Mouse (Mus musculus) brain, embryonic 18.5 days (tissue): Measurements from ENCODE around the gene Adgrd1.

Experiments used
- DNase-seq: peaks from one replicate; pipeline ENCODE4 v3.0.0-alpha.2; 2012; ENCODE audit warnings: low read depth, low spot score

Adgrd1 gene

DNA sequence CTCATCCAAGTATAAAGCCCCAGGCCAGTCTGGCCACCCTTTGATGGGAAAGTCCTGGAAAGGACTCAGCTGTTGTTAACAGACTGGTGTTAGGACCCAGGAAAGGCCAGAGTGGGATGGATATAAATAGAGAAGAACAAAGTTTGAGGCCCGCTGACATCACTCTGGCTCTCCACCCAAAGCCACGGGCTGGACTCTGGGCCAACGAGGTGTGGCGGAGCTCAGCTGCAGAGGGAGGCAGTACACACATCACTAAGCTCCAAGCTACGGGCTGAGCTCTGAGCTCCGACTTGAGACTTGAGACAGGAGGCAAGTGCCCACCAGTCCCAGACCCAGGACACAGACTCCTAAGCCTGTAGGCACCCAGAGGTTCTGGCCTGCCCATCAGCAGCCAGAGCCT, at the start of gene Adgrd1:
TSS of gene Adgrd1 (plus strand) at position 240 of the 400 bp plus-strand sequence.
- DNase-seq, result no peak

DNA sequence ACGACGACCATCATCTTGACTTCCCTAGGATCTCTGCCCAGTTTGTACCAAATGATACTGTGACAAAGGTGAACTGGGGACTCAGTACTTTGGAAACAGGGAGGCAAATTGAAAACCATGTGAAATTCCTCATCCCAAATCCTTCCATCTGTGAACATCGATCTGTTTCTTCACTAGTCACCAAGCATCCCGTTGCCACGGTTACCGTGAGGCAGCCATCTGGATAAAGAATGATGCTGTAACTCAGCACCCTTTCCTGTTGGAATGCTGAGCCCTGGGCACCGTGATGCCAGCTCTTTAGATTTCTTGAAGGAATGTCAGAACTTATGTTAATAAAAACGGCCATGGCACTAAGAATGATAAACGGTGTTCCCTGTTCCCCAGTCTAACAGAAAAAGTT, 47.2 kb upstream of the Adgrd1 start:
- DNase-seq, result peak; percentile 76

- no peak for DNase-seq
Observed at GRCm38 (mm10) chr5:129051910-129052309, 44.6 kb upstream of the Adgrd1 start.

DNA sequence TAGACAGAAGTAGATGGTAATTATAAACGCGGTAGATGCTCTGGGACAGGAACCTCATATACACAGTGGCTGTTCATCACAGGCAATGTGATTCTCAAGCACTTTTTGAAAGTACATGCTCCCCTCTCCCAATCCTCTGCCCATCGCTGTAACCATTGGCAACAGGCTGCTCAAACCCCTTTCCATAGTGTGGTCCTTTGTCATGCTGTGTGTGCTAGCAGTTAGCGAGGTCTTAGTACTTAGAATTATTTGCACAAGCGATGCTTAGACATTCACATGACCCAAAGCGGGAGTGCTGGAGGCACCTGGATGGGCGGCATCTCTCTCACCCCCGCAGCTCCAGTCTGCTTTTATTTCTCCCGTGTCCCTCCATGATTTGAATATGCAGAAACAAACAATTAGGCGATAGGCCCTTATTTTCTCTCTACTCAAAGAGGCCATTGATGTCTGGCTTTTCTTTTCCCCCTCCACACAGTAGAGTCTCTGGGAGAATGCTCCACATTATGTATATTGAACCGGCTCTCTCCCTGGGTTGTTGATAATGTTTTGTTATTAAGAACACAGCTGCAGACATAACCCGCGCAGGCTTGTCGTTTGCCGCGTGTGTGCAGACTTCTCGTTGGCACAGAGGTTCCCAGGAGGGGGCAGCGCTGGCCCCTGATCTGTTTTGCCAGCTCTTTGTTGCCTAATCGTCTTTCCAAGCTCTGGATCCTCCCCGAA, 43.8 kb upstream of the Adgrd1 start:
- no peak for DNase-seq

- no peak for DNase-seq
Observed at GRCm38 (mm10) chr5:129054675-129055284, 41.8 kb upstream of the Adgrd1 start.

DNA sequence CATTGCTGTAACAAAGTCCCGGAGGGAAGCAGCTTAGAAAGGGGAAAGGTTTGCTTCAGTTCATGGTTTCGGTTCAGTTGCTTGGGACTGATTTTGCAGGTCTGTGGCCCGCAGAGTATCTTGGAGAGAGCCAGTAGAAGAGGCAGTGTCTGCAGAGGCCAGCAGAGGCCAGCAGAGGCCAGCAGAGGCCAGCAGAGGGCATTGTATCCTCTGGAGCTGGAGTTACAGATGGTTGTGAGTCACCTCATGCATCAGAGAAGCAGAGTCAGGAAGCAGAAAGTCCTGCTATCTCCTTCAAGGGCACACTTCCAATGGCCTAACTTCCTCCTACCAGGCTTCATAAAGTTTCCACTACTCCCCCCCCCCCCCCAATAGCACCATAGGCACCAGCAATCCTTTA, 37.4 kb upstream of the Adgrd1 start:
- no peak for DNase-seq

DNA sequence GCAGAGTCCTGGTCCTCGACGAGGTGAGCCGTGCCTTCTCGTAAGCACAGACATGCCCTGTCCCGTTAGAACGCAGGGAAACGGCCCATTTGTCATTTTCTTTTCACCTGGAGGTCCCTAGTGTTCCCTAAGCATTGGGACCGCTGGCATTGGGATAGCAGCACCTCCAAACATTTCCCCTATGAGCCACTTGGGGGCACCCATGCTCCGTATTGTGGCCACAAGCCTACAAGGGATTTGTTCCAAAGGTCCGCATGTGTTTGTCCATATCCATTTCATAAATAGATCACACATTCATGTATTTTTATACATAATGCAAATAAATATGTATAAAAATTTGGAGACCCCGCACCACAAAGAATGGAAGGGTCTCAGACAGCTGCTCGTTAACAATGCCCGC, 35.0 kb upstream of the Adgrd1 start:
- no peak for DNase-seq

DNA sequence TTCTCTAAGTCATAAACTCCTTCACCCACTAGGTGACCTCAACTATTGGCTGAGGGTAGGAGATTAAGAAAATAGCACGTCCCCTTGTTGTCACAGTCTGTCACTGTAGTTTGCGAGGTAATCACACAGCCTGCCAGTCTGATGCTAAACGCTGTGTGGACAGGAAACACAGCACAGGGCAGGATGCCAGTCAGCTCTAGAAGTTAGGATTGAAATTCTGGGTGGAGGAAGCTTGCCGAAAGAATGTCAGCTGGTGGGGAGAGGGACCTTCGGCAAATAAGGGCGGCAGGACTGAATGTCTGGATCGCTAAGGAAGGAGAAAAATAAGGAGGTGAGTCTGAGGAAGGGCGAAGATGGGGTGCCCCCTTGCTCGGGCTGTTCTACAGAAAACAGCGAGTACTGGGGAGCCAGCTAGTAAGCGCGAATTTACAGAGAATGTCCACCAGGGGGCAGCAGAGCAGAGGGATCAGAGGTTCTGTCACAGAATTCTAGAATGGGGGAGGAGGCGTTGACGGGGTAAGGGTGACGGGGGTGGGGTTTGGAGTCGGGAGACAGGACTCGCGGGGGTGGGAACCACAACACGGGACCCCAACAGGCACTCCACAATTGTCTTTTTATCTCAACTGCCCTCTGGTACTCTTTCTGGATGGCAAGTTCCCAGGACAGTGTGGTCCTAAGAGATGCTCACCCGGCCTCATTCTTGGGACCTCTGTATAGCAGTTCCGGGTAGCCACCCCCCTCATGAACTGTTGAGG, 33.3 kb upstream of the Adgrd1 start:
- no peak for DNase-seq

- no peak for DNase-seq
Observed at GRCm38 (mm10) chr5:129063792-129064087, 32.8 kb upstream of the Adgrd1 start.

DNA sequence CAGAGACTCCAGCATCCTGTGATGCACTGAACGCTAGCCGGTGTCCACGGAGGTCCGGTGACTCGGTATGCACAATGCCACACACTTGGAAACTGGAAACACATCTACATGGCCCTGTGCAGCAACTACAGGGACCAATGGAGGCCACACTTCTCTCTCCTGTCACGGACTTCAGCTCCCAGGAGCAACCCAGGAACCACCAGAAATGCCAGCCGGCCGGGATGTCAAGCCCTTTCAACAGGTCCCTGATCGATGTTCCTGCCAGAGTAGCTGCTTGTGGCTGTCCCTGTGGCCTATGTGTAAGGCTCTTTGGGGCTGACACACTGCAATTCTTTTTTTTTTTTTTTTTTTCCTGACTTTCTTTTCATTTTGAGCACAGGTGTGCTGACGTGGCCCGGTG, 32.4 kb upstream of the Adgrd1 start:
- no peak for DNase-seq

GRCm38 (mm10) chr5:129065301-129065700, 31.2 kb upstream of the Adgrd1 start:
- no peak for DNase-seq

DNA sequence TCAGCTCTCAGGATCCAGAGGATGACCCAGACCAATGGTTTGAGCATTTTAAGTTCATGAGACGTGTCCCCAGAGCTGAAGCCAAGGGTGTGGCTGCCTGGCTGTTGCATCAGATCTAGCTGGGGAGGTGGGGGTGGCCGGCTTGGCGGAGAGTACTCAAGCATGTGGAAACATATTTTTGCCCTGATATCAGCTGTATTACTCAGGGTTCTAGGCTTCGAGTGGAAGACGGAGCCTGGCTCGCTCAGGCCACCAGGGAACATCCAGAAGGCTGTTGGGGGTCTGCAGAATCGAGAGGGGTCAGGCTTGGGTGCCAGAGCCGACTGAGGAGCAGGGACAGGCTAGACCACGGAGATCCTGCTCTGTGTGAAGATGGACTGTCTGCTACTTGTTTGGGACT, 30.6 kb upstream of the Adgrd1 start:
- no peak for DNase-seq

DNA sequence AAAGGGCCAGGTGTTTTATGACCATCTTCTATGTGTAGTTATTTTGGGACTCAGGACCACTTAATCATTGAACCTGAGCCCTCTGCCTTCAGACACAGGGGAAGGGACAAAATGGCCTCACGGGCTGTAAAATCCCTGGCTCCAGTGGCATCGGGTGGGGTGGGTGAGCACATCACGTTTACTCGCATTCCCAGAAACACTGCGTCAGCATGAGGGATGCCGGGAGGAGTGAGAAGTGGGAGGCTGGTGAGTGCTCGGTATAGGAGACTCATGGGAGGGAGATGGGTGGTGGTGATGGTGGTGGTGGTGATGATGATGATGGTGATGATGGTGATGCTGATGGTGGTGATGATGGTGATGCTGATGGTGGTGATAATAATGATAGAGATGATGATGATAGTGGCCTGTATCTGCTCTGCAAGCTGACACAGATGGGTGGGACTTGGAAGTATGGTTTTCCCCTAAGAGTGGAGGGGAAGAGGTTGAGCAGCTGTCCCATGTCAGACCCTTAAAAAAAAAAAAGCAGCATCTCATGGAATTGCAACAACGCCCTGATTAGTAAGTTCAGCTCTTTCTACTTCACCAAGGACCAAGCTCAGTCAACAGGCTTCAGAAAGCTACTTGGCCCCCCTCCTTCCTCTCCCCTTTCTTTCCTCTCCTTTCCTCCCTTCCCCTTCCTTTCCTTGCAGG, 29.9 kb upstream of the Adgrd1 start:
- no peak for DNase-seq

DNA sequence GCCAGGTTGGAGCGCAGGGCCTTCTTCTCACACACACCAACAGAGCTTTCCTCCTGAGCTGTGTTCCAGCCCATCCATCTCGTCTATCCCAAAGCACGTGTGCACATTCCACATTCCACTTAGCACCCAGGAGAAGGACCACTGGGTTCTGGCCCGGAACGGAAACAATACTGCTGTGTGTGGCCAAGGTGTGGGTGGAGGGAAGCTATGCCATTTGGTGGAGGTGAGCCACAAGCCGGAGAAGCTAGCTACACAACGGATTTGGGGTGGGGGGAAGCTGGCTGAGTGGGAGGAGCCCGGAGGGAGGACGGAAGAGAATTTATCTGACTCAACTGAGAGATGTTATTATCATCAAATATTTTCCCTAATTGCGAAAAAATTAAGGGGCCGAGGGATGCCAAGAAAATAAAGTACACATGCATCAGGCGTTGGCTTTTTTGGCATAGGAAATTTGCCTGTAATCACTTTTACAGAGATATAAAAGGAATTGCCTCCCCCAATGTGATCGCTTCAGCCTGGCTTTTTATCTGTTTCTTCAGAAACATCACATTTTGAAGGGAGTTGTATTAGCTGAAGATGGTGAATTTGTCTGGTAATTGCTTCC, 29.2 kb upstream of the Adgrd1 start:
- DNase-seq, result no peak

DNA sequence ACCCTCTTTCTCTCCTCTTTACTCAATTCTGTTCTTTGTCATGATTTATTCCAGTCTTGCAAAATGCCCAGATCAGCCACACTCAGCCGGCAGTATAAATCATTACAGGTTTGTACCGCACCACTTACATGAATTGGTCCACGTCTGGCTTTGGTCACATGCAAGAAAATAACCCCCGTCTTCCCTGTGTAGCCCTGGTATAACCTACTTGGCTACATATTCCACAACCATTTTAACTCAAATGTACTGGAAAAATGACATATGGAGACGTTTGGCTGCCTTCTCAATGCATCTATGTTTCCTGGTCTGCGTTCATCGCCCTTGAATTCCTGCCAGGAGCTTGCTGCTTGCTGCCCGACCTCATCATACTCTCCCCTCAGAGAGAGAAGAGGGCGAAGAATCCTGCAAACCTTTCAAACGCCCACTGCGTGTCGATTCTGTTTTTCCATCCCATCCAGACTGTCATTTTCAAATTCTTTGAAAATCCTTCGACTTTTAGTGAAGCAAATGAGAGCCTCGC, 24.7 kb upstream of the Adgrd1 start:
- DNase-seq, result no peak

DNA sequence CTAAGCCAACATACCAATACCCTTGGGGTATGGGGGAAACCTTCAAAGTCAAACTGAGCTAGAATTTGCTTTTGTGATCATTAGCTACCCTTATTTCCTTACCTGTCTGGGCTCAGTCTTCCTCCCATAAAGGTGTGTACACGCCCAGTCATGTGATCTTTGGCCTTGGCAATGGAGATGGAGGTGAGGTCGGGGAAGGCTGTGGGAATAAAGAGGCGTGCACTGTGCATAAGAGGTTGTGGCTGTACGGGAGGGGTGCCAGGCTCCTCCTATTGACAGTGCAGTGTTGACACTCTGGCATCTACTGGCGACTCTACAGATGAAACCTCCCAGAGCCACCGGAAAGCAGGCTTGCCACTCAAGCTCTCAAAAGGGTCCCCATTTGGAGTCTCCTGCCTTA, 23.1 kb upstream of the Adgrd1 start:
- DNase-seq, result no peak

GRCm38 (mm10) chr5:129076098-129076497, 20.5 kb upstream of the Adgrd1 start:
- DNase-seq, result no peak

- DNase-seq, result no peak
Observed at GRCm38 (mm10) chr5:129077240-129077639, 19.3 kb upstream of the Adgrd1 start.

GRCm38 (mm10) chr5:129081521-129081920, 15.0 kb upstream of the Adgrd1 start:
- no peak for DNase-seq

DNA sequence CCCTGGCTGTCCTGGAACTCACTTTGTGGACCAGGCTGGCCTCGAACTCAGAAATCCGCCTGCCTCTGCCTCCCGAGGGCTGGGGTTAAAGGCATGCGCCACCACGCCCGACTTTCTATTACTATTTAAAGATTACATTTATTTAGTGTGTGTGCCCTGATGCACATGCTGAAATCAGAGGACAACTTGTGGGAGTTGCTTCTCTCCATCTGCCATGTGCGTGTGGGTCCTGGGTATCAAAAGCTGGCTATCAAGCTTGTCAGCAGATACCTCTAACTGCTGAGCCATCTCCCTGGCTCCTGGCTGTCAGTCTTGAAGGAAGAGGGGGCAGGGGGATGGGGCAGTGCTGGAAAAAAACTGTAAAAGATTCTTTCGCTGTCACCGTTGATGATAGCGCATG, 11.4 kb upstream of the Adgrd1 start:
- DNase-seq, result no peak

DNA sequence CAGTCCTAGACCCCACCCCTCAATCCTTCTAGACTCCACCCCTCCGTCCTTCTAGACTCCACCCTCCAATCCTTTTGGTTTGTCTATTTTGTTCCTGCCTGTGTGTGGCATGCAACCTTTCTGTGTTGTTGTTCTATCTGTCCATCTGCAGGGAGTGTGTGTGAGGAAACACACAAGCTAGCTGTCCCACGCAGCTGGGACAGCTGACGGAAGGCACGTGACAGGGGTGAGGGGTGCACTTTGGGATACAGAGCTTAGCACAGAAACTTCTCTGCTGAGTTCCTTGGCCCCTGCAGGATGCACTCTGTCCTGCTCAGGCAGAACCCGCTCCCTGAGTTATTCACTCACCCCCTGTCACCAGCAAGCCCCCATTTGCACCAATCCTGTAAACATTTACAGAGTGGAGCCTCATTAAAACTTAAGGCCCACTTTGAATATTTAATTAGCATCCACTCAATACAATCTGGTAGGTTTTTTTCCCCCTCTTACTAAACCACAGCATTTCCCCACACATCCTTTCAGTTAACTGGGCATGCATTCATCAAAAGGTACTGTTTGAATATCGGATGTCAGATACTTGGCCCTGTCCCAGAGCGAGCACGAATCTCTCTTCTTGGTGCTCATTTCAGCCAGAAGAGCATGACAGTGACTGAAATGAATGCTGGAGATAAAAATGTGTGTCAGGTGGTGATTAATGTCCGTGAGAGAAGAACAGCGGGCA, 4.0 kb upstream of the Adgrd1 start:
- no peak for DNase-seq
